Mouse (Mus musculus) E14TG2a.4 (cell line): ENCODE data around the gene Fosb.

Experiments
- H3K27me3 ChIP-seq: 2 replicates; pipeline ENCODE4 v1.6.1; 2014; ENCODE audit warnings: low read length, control low read depth; ENCODE audit not compliant: insufficient read depth
- H3K36me3 ChIP-seq: 2 replicates; pipeline ENCODE4 v1.6.1; 2014; ENCODE audit warnings: low read length, control low read depth; ENCODE audit not compliant: insufficient read depth
- H3K4me1 ChIP-seq: replicated peaks from 2 replicates; pipeline ENCODE4 v1.6.1; 2014; ENCODE audit warnings: low read depth, low read length, control low read depth
- H3K4me3 ChIP-seq: replicated peaks from 2 replicates; pipeline ENCODE4 v1.5.1; 2014; ENCODE audit warnings: mild to moderate bottlenecking, low read length
- H3K9me3 ChIP-seq: 2 replicates; pipeline ENCODE4 v1.6.1; 2014; ENCODE audit warnings: low read length, control low read depth
- CTCF ChIP-seq: conservative IDR thresholded peaks from 2 replicates; pipeline ENCODE4 v1.5.1; 2014; ENCODE audit warnings: low read length
- NANOG ChIP-seq: IDR thresholded peaks from 2 replicates; pipeline ENCODE4 v1.6.1; 2014; ENCODE audit warnings: borderline replicate concordance, low read length, mixed read lengths
- POU5F1 ChIP-seq: IDR thresholded peaks from 2 replicates; pipeline ENCODE4 v1.6.1; 2014; ENCODE audit warnings: low read length, borderline replicate concordance

Gene Fosb

GRCm38 (mm10) chr7:19305796-19306765 is 3.8 kb downstream of the Fosb start:
- H3K27me3 ChIP-seq = peaks cover 68% of the 10 kb centered on the region
- TF ChIP-seq NANOG (no peak), CTCF (no peak), POU5F1 (no peak)
- no peaks in the 10 kb centered on the region for H3K36me3 ChIP-seq
- no peak overlapping the region for H3K4me3 ChIP-seq
- H3K4me1 ChIP-seq = peaks cover 70% of the 10 kb centered on the region
- H3K9me3 ChIP-seq = no peaks in the 10 kb centered on the region

DNA sequence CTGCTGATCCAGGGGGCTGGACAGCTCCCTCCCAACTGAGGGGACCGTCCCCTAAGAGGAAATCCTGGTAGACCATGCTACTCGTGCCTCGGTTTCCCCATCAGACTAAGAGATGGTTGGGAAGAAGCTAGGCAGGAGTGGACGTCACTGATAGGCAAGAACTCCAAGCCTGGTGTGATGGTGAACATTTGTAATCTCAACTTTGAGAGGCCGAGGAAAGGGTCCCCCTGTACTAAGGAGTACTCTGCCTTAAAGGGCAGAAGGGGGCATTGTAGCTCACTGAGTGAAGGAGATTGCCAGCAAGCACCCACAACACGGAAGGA is 4.5 kb downstream of the Fosb start:
- TF ChIP-seq NANOG = no peak
- TF ChIP-seq POU5F1 = no peak
- TF ChIP-seq CTCF = no peak
- no peaks in the 10 kb centered on the region for H3K9me3 ChIP-seq
- H3K4me3 ChIP-seq = peak overlapping the region; percentile 66; the same call in 1 of the 2 replicates
- peaks cover 67% of the 10 kb centered on the region for H3K4me1 ChIP-seq
- no peaks in the 10 kb centered on the region for H3K36me3 ChIP-seq
- peaks cover 68% of the 10 kb centered on the region for H3K27me3 ChIP-seq

- TF ChIP-seq NANOG (no peak), POU5F1 (no peak), CTCF (no peak)
- peaks cover 69% of the 10 kb centered on the region for H3K4me1 ChIP-seq
- no peaks in the 10 kb centered on the region for H3K9me3 ChIP-seq
- H3K4me3 ChIP-seq = peak overlapping the region; percentile 66
- H3K27me3 ChIP-seq = peaks cover 65% of the 10 kb centered on the region
- H3K36me3 ChIP-seq = no peaks in the 10 kb centered on the region
Observed at GRCm38 (mm10) chr7:19304501-19305412, 5.1 kb downstream of the Fosb start.

DNA sequence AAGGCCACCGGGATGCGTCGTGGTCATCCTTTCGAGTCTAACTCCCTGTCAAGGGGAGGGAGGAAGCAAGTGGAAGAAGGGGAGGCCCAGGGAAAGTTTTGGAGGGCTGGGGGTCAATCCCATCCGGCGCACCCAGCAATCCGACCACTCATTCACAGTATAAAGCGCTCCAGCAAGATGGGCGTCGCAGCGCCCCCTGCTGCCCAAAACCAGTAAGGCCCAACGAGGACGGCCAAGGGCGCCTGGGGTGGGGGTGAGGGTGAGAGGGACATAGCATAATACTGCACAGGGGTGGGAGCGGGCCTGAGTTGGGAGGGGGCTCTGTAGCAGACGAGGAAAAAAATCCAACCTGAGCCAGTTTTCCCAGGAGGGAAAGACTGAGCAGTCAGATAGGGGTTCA is 6.1 kb downstream of the Fosb start:
- TF ChIP-seq NANOG (no peak), POU5F1 (no peak), CTCF (peak; percentile 61)
- Histone ChIP-seq H3K9me3 (no peaks in the 10 kb centered on the region), H3K4me3 (peak overlapping the region; percentile 37), H3K4me1 (peaks cover 59% of the 10 kb centered on the region), H3K27me3 (peaks cover 55% of the 10 kb centered on the region), H3K36me3 (no peaks in the 10 kb centered on the region)

DNA sequence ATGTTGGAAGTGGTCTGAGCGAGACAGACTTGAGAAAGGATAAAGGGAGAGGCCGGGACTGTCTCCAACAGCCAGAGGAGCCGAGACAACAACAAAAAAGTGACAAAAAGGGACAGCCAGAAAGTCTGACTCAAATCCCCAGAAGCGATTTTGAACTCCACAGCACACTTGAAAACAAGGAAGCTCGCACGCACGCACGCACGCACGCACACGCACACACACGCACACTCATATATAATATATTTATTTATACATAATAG is 6.9 kb downstream of the Fosb start:
- H3K4me3 ChIP-seq = no peak overlapping the region
- peaks cover 54% of the 10 kb centered on the region for H3K27me3 ChIP-seq
- no peaks in the 10 kb centered on the region for H3K9me3 ChIP-seq
- H3K4me1 ChIP-seq = peaks cover 54% of the 10 kb centered on the region
- no peaks in the 10 kb centered on the region for H3K36me3 ChIP-seq
- TF ChIP-seq NANOG = no peak
- no peak for TF ChIP-seq POU5F1
- no peak for TF ChIP-seq CTCF

- Histone ChIP-seq H3K27me3 (peaks cover 54% of the 10 kb centered on the region), H3K36me3 (no peaks in the 10 kb centered on the region), H3K4me3 (peak overlapping the region; percentile 79; the same call in 1 of the 2 replicates), H3K4me1 (peaks cover 49% of the 10 kb centered on the region), H3K9me3 (no peaks in the 10 kb centered on the region)
- TF ChIP-seq CTCF (no peak), NANOG (no peak), POU5F1 (no peak)
Observed at GRCm38 (mm10) chr7:19302264-19303045, 7.4 kb downstream of the Fosb start.

- TF ChIP-seq NANOG (no peak), CTCF (no peak), POU5F1 (no peak)
- Histone ChIP-seq H3K27me3 (peaks cover 47% of the 10 kb centered on the region), H3K4me1 (peaks cover 42% of the 10 kb centered on the region), H3K4me3 (peak overlapping the region; percentile 79), H3K36me3 (no peaks in the 10 kb centered on the region), H3K9me3 (no peaks in the 10 kb centered on the region)
Observed at GRCm38 (mm10) chr7:19301461-19302263, 8.2 kb downstream of the Fosb start.
